Mouse (Mus musculus) frontal cortex, adult (tissue): ENCODE measurements around the gene Foxf1.

Experiments
- ATAC-seq: cut with Nextera tagmentation; 2 replicates; pipeline ENCODE4 v1.9.2; 2017; ENCODE audit warnings: mild to moderate bottlenecking, moderate library complexity, mixed read lengths; ENCODE audit not compliant: low TSS enrichment

Foxf1 gene

DNA sequence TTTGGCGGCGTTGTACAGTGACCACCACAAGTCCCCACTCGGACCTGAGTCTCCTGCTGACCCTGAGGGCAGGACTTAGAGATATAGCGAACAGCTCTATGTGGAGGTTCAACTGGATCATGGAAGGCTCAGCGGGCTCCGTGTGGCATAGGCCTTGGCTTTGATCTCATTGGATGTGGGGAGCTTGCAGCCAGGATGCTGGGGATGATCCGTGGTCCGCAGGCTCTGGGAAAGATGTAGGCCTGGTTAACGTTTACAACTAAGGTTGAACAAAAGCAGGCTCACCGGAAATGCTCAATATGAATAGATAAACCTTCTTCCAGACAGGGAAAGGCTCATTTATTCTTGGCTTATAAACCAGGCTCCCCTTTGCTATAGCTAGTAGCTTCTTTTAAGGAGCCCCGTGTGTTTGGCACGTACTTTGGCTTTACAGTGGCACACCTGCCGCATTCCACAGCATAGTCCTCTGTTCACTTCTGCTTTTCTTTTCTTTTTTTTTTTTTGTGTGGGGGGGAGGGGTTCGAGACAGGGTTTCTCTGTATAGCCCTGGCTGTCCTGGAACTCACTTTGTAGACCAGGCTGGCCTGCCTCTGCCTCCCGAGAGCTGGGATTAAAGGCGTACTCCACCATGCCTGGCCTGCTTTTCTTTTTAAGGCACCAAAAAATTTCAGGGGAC, 45.2 kb downstream of the Foxf1 start:
- no peak for ATAC-seq

DNA sequence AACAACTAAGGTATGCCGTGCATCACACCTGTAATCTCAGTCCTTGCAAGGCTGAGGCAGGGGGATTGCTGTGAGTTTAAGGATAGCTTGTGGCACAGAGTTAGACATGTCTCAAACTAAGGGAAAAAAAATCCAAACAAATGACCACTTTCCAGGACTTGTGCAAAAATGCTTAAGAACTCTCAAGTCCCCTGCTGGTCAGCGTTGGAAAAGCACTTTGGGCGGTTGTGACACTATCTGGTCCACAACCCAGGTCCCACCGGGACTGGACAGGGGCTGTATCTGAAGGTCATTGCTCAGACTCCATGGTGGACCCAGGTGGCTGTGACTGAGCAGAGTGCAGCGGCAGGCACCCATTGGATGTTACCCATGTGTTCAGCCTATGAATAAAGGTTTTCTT, 46.3 kb downstream of the Foxf1 start:
- ATAC-seq, result no peak

DNA sequence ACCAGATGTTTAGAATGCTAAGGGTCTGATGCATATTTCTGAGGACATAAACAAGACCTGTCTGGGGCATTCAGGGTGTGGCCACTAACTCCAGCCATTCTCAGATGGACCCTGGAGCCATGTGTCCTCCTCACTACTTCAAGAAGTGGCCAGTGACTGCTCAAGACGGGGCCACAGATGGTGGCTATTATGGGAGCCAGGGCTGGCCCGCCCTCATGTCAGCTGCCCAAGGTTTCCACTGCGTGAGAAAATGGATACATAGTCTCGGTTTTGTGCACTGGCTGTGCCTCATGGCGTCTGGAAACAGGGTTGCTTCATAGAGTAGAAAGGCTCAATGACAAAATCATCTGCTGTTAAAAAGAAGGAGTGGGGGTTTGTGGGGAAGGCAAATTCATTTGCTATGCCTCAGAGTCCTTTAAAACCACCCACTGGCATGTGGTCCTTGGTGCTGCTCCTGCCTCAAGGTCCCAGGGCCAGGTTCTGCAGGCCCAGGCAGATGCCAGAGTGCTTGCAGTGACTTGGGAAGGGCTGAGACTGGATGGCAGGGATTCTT, 48.9 kb downstream of the Foxf1 start:
- ATAC-seq, result no peak

DNA sequence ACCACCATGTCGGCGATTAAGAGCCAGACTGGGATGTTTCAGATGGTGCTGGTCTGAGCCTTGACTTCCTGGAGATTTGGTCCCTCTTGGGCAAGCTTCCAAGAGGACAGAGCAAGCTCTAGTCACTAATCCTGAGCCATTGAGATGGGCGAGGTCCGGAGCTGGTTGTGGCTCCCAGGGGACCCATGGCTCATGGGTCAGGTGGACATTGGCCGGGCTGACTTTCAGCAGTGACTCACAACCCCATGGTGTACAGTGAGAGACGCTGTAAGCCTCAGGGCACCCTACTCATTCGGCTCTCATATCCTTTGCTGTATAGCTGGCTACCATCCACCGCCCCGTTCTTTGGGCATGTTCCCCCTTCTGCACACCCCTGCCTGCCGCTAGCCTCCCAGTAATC, 49.9 kb downstream of the Foxf1 start:
- no peak for ATAC-seq

DNA sequence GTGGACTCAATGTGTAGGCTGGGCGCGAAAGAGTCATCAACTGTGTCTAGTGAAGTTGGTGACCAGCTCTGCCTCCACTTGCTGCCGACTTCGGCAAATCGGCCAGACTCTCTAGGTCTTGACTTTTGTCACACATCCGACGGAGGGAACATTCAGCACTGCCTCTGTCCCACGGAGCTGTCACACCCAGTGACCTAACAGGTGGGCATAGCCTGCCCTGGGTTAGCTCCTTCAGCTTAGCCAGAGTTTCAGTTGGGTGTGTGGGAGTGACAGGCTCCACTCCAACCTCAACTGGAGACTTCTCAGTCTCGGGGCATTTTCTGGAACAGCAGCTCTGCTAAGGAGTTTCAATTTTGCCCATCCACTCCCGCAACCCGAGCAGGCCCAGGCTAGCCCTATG, 50.3 kb downstream of the Foxf1 start:
- ATAC-seq, result no peak

DNA sequence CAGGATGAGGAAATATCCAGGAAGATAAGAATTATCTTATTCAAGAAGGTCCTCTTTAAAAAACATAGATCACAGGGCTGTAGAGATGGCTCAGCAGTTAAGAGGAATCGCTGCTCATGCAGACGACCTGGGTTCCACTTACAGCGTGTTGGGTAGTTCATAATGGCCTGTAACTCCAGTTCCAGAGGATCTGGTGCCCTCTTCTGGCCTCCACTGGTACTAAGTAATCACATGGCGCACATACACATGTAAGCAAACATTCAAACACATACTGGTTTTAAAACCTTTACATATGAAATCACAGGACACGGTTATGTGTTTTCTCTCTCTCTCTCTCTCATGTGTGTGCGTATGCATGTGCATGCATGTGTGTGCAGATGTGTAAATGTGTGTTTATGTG, 52.7 kb downstream of the Foxf1 start:
- ATAC-seq, result no peak
